Mouse (Mus musculus) cerebellum, postnatal 25 days (tissue): ENCODE measurements around the gene Psors1c2.

Experiments used
- DNase-seq, 2 experiments: peaks; one replicate each; pipeline ENCODE4 v3.0.0; 2021; ENCODE audit warnings: mixed read lengths in 2 of 2

Psors1c2 gene

GRCm38 (mm10) chr17:35517526-35517925 is 15.5 kb upstream of the Psors1c2 start:
- DNase-seq = no peak

GRCm38 (mm10) chr17:35524354-35524753 is 8.6 kb upstream of the Psors1c2 start:
- DNase-seq = no peak

- DNase-seq = no peak
These were observed 6.4 kb upstream of the Psors1c2 start for GRCm38 (mm10) chr17:35526644-35527043.

GRCm38 (mm10) chr17:35532360-35532759 is 641 bp upstream of the Psors1c2 start:
- no peak for DNase-seq

- DNase-seq = peak; percentile 84 to 89
These were observed 1.3 kb downstream of the Psors1c2 start for GRCm38 (mm10) chr17:35534343-35534742.

- DNase-seq = no peak
These were observed 4.4 kb downstream of the Psors1c2 start for GRCm38 (mm10) chr17:35537421-35537820.

GRCm38 (mm10) chr17:35538476-35538875 is 5.5 kb downstream of the Psors1c2 start:
- DNase-seq = no peak

GRCm38 (mm10) chr17:35539540-35539939 is 6.5 kb downstream of the Psors1c2 start:
- no peak for DNase-seq

GRCm38 (mm10) chr17:35542761-35543411 is 9.9 kb downstream of the Psors1c2 start:
- DNase-seq = no peak

GRCm38 (mm10) chr17:35543412-35543861 is 10.4 kb downstream of the Psors1c2 start:
- no peak for DNase-seq

- no peak for DNase-seq
These were observed 11.0 kb downstream of the Psors1c2 start for GRCm38 (mm10) chr17:35544001-35544400.

- peak; percentile 80 to 81 for DNase-seq
These were observed 11.7 kb downstream of the Psors1c2 start for GRCm38 (mm10) chr17:35544680-35545079.

GRCm38 (mm10) chr17:35547465-35547864 is 14.5 kb downstream of the Psors1c2 start:
- DNase-seq = no peak

- DNase-seq = no peak
These were observed 15.6 kb downstream of the Psors1c2 start for GRCm38 (mm10) chr17:35548636-35549035.

GRCm38 (mm10) chr17:35549437-35550142 is 16.6 kb downstream of the Psors1c2 start:
- peak; percentile 94 to 95 for DNase-seq

- DNase-seq = no peak
These were observed 17.1 kb downstream of the Psors1c2 start for GRCm38 (mm10) chr17:35550143-35550494.

GRCm38 (mm10) chr17:35550871-35551270 is 17.9 kb downstream of the Psors1c2 start:
- DNase-seq = no peak

- DNase-seq = no peak
These were observed 18.9 kb downstream of the Psors1c2 start, which contains the start of gene Cdsn for GRCm38 (mm10) chr17:35551881-35552414. Cdsn (plus strand) TSS chr17:35552128.

GRCm38 (mm10) chr17:35554321-35554720 is 21.3 kb downstream of the Psors1c2 start:
- DNase-seq = no peak

- no peak for DNase-seq
These were observed 21.9 kb downstream of the Psors1c2 start for GRCm38 (mm10) chr17:35554761-35555397.

GRCm38 (mm10) chr17:35556186-35556765 is 23.3 kb downstream of the Psors1c2 start:
- DNase-seq = no peak

- peak in 1 of 2 experiments; percentile 67 for DNase-seq
These were observed 23.8 kb downstream of the Psors1c2 start for GRCm38 (mm10) chr17:35556812-35557211.

GRCm38 (mm10) chr17:35557351-35557750 is 24.4 kb downstream of the Psors1c2 start:
- DNase-seq = no peak
